Mouse (Mus musculus): ENCODE measurements around the gene Mical3. TPM values are rescaled to one million over a fixed set of nuclear protein-coding genes. Genes with fewer than 3 reads are reported as not detected.

The Mical3 gene
- polyA plus RNA-seq, 1 experiment from 2014 or later = 35.2 TPM

DNA sequence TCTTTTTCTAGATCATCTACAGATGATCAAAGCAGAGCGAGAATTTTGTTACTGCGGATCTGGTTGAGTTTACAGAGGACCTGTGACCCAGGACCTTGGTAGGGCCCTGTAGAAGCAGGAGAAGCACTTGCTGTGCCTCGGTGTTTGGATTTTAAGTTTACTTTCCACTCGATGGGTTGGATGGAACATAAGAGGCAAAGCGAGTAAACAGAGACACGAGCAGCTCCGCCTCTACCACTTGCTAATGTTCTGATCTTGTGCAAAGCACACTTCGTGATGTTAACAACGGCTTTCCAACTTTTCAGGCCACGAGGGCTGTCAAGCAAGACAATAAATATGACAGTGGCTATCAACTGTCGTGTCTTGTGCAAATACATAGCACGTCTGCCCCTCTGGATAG is 31.8 kb upstream of the Mical3 start:
- WGBS = 85% methylated on average over 12 of the region's 12 CpGs
- H3K4me2 ChIP-seq = no peak overlapping the region
- no peak for ATAC-seq (ENCODE audit: low FRiP score)

DNA sequence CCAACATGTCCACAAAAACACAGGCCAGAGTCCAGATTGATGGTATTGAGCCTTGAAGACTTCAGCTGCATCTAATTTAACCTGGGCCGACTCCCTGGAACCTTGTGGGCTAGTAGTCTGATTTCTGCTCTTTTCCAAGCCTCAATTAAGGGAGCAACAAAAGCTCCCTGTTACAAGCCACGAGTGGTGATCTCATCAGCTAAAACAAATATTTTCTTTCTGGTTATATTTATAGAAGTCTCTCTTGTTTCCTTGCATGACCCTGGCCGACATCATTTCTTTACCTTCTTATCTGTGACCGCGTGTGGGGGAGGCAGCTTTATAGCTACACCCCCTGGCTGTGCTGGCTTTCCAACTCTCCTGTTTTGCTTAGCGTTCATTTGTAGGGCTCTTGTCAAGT is 29.3 kb upstream of the Mical3 start:
- Histone ChIP-seq H3K4me2 (no peak overlapping the region), H3K27ac (replicated peaks) (no peak overlapping the region), H3K36me3 (no peaks in the 10 kb centered on the region), H3K9me3 (replicated peaks) (no peaks in the 10 kb centered on the region), H3K27me3 (replicated peaks) (no peaks in the 10 kb centered on the region), H3K4me3 (replicated peaks) (no peak overlapping the region), H3K4me1 (no peaks in the 10 kb centered on the region), H3K9ac (replicated peaks) (no peak overlapping the region)
- no peak for ATAC-seq (ENCODE audit: low FRiP score)
- WGBS = 75% methylated on average over 6 of the region's 6 CpGs

More for the DNA sequence above, 31.8 kb upstream of the Mical3 start:
- Histone ChIP-seq H3K4me3 (replicated peaks) (no peak overlapping the region), H3K9ac (replicated peaks) (no peak overlapping the region), H3K27me3 (replicated peaks) (no peaks in the 10 kb centered on the region), H3K27ac (replicated peaks) (no peak overlapping the region), H3K4me1 (peaks cover 6% of the 10 kb centered on the region), H3K9me3 (replicated peaks) (no peaks in the 10 kb centered on the region), H3K36me3 (no peaks in the 10 kb centered on the region)

DNA sequence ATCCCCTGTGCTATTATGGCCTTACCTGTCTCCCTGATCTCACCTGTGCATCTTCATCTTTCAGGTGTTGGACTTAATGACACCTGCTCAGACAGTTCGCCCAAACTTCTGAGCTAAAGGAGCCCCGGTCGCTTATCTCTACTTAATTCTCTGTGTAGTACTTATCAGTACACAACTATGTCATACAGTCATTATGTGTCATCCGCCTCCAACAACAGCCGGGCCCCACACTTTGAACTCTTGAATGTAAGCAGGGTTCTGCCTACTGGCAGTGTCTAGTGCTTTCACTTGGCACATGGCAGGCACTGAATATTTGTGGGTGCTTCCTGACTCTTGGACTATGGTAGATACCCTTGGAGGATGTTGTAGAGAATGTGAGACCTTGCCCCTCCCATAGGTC is 28.8 kb upstream of the Mical3 start:
- Histone ChIP-seq H3K9me3 (replicated peaks) (no peaks in the 10 kb centered on the region), H3K36me3 (no peaks in the 10 kb centered on the region), H3K4me3 (replicated peaks) (no peak overlapping the region), H3K27me3 (replicated peaks) (no peaks in the 10 kb centered on the region), H3K4me2 (no peak overlapping the region), H3K9ac (replicated peaks) (no peak overlapping the region), H3K27ac (replicated peaks) (no peak overlapping the region), H3K4me1 (no peaks in the 10 kb centered on the region)
- 93% methylated on average over 5 of the region's 5 CpGs for WGBS
- no peak for ATAC-seq (ENCODE audit: low FRiP score)

DNA sequence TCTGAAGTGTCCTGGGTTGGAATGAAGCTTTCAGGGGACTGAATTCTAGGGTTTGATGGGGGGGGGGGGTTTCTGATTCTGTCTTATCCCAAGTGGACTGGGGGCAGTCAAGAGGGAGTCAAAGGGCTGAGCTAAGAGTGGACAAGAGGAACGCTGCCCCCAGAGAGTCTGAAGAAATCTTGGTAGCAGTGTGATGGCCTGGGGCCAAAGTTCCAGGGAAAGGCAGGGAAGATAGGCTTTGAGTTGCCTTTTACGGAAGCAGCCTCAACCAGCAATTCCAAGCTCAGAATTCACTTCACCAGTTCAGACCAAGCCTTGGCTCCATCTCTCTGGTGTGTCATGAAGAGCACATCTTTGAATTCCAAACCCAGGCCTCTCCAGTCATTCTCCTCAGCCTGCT is 25.2 kb upstream of the Mical3 start:
- Histone ChIP-seq H3K9me3 (replicated peaks) (no peaks in the 10 kb centered on the region), H3K27ac (replicated peaks) (no peak overlapping the region), H3K9ac (replicated peaks) (no peak overlapping the region), H3K4me1 (0 out of 2 replicates have a peak, but pooled peaks cover 3% of the 10 kb centered on the region), H3K36me3 (no peaks in the 10 kb centered on the region), H3K4me3 (replicated peaks) (no peak overlapping the region), H3K4me2 (no peak overlapping the region), H3K27me3 (replicated peaks) (no peaks in the 10 kb centered on the region)
- no peak for ATAC-seq (ENCODE audit: low FRiP score)
- 89% methylated on average over 2 of the region's 2 CpGs for WGBS

DNA sequence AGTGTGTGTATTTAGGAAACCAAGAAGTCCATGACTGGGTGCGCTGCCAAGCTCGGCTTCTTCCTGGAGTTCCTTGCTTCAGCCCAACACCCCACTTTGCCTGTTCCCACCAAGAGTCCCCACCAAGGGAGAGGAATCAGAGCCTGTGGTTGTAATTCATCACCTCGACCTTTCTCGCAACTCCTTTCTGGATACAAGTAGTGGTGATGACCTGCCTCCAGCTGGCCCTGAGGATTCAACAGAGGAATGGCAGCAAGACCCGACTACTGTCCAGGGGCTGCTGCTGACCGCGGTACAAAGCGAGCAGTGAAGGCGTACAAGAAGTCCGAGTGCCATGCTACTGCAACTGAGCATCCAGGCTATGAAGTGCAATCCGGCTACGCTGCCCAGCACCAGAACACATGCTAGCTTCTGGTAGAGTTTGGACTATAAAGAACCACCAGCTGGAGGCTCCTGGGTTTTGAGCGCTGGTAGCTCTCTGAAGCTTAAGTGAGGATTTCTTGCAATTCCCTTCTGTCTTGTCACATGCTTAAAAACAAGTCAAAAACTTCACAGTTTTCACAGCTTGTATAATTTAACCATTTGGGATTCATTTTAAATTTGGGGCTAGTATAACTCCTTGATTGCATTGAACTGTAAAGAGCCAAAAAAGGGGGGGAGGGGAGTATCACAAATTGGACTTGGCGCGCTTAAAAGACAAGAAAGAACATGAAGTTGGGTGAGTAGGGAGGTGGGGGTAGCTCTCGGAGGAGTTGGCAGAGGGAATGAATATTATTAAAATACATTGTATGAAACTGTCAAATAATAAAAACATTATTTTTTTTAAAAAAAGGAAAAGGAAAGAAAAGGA is 23.9 kb upstream of the Mical3 start:
- Histone ChIP-seq H3K36me3 (no peaks in the 10 kb centered on the region), H3K9ac (replicated peaks) (no peak overlapping the region), H3K27me3 (replicated peaks) (no peaks in the 10 kb centered on the region), H3K4me2 (no peak overlapping the region), H3K4me3 (replicated peaks) (no peak overlapping the region), H3K9me3 (replicated peaks) (no peaks in the 10 kb centered on the region), H3K27ac (replicated peaks) (no peak overlapping the region), H3K4me1 (0 out of 2 replicates have a peak, but pooled peaks cover 3% of the 10 kb centered on the region)
- WGBS = 86% methylated on average over 16 of the region's 16 CpGs
- no peak for ATAC-seq (ENCODE audit: low FRiP score)

DNA sequence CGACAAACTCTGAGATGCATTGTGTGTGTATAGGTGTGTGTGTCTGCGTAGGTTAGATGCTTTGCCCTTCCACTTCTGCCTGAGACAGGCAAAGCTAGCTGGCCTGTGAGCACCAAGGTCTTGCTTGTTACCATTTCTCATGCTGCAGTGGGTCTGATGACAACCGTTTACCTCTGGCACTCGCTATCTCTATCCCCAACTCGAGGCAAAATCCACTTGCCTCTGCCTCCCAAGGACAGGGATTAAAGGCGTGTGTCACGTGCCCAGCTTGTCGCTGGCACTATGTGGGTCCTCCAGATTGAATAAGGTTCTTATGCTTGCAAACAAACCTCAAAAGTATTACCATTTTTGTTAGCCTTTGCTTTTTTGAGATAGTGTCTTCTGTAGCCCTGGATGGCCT is 22.4 kb upstream of the Mical3 start:
- H3K4me2 ChIP-seq = no peak overlapping the region
- ATAC-seq (ENCODE audit: low FRiP score) = no peak
- no peaks in the 10 kb centered on the region for H3K9me3 ChIP-seq (replicated peaks)
- H3K9ac ChIP-seq (replicated peaks) = no peak overlapping the region
- no peaks in the 10 kb centered on the region for H3K36me3 ChIP-seq
- H3K27ac ChIP-seq (replicated peaks) = no peak overlapping the region
- H3K4me3 ChIP-seq (replicated peaks) = no peak overlapping the region
- WGBS = 86% methylated on average over 8 of the region's 8 CpGs
- H3K4me1 ChIP-seq = 0 out of 2 replicates have a peak, but pooled peaks cover 3% of the 10 kb centered on the region
- H3K27me3 ChIP-seq (replicated peaks) = no peaks in the 10 kb centered on the region

DNA sequence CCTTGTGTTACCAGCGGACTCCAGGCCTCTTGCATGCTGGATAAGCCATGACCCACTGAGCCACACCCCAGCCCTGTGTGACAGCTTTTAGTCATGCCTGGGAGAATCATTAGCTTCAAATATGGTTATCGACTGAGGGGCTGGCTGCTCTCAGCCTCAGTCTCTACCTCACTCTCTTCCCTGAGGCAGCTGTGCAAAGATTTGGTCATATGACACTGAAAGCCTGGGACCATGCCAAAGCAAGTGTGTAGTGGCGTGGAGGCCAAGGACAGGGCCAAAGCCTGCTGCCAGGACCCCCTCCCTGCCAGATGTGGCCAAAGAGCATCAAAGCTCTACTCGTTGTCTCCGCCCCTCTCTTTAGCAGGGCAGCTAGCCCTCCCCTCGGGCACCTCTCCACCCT is 20.9 kb upstream of the Mical3 start:
- Histone ChIP-seq H3K36me3 (no peaks in the 10 kb centered on the region), H3K4me1 (peaks cover 8% of the 10 kb centered on the region; the same call in 1 of the 2 replicates), H3K9me3 (replicated peaks) (no peaks in the 10 kb centered on the region), H3K27me3 (replicated peaks) (no peaks in the 10 kb centered on the region), H3K4me2 (no peak overlapping the region), H3K4me3 (replicated peaks) (no peak overlapping the region), H3K9ac (replicated peaks) (no peak overlapping the region), H3K27ac (replicated peaks) (no peak overlapping the region)
- WGBS = 49% methylated on average over 6 of the region's 6 CpGs
- no peak for ATAC-seq (ENCODE audit: low FRiP score)

DNA sequence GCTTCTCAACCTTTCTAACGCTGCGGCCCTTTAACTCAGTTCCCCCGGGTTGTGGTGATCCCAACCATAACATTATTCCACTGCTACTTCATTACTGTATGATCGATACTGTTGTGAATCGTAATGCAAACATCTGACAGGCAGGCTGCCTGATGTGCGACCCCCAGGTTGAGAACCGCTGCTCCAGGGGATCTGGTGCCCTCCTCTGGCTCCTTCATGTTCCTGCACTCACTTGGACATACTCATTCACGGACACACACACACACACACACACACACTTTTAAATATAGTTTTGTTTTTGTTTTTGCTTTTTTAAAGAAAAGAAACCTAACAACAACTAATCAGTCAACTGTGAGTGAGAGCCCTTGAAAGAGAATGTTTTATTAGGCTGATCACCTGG is 19.3 kb upstream of the Mical3 start:
- H3K27me3 ChIP-seq (replicated peaks) = no peaks in the 10 kb centered on the region
- H3K27ac ChIP-seq (replicated peaks) = no peak overlapping the region
- no peak overlapping the region for H3K9ac ChIP-seq (replicated peaks)
- H3K4me2 ChIP-seq = no peak overlapping the region
- WGBS = 95% methylated on average over 8 of the region's 8 CpGs
- no peaks in the 10 kb centered on the region for H3K9me3 ChIP-seq (replicated peaks)
- no peak overlapping the region for H3K4me3 ChIP-seq (replicated peaks)
- H3K36me3 ChIP-seq = no peaks in the 10 kb centered on the region
- H3K4me1 ChIP-seq = peaks cover 8% of the 10 kb centered on the region; the same call in 1 of the 2 replicates
- ATAC-seq (ENCODE audit: low FRiP score) = no peak

DNA sequence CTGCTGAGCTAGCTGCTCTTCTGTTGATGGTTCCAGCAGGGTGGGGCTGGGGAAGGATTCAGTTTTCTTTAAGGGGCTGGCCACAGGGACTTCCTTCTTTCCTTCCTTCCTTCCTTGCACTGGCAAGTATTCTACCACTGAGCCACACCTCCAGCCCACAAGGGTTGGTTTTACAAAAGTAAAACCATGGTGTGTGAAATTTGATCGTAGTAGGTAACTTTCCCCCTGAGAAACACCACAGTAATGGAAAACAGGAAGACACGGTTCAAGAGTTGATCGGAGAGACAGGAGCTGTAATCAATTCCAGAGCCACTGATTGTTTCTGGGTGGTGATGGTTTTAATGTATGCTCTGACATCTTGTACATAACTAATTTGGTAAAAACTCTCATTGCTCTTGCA is 18.6 kb upstream of the Mical3 start:
- H3K4me3 ChIP-seq (replicated peaks) = no peak overlapping the region
- H3K4me2 ChIP-seq = no peak overlapping the region
- peaks cover 8% of the 10 kb centered on the region; the same call in 1 of the 2 replicates for H3K4me1 ChIP-seq
- 73% methylated on average over 3 of the region's 3 CpGs for WGBS
- no peak for ATAC-seq (ENCODE audit: low FRiP score)
- H3K9me3 ChIP-seq (replicated peaks) = no peaks in the 10 kb centered on the region
- H3K27ac ChIP-seq (replicated peaks) = no peak overlapping the region
- H3K36me3 ChIP-seq = no peaks in the 10 kb centered on the region
- H3K9ac ChIP-seq (replicated peaks) = no peak overlapping the region
- no peaks in the 10 kb centered on the region for H3K27me3 ChIP-seq (replicated peaks)

DNA sequence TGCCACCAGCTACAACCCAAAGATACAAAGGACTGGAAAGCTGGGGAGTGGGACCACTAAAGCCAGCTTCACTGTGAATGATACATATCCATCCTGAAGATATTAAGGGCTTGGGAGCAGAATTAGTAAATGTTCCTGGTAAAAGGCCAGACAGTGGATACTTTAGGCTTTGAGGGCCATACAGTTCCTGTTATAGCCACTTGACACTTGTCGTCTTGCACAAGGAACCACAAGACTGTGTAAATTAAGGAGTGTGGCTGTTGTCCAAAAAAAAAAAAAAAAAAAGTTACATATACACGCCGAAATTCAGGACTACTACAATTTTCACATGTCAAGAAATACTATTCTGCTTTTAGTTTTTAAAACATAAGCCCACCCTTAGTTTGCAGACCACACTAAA is 17.6 kb upstream of the Mical3 start:
- peaks cover 17% of the 10 kb centered on the region for H3K4me1 ChIP-seq
- no peaks in the 10 kb centered on the region for H3K9me3 ChIP-seq (replicated peaks)
- no peak overlapping the region for H3K4me3 ChIP-seq (replicated peaks)
- no peak overlapping the region for H3K4me2 ChIP-seq
- H3K9ac ChIP-seq (replicated peaks) = no peak overlapping the region
- H3K36me3 ChIP-seq = no peaks in the 10 kb centered on the region
- 60% methylated on average over 3 of the region's 3 CpGs for WGBS
- no peaks in the 10 kb centered on the region for H3K27me3 ChIP-seq (replicated peaks)
- ATAC-seq (ENCODE audit: low FRiP score) = no peak
- no peak overlapping the region for H3K27ac ChIP-seq (replicated peaks)

DNA sequence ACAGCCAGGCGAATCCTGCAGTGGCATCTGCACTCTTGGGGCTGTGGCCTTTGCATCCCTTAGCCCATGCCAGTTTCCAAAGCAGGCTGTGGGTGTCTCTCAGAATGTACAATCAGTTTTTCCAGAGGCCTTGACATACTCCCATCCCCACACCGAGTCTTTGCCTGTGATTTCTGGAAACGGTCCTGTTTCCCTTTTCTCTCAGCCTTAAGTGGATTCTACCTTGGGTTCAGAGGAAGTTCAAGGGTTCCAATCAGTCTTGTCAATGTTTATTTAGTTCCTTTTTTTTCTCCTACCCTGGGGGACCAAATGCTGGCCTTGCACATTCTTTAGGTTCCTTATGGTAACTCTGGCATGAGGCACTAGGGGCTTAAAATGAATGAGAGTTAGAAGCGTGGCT is 16.0 kb upstream of the Mical3 start:
- H3K4me2 ChIP-seq = no peak overlapping the region
- no peak overlapping the region for H3K27ac ChIP-seq (replicated peaks)
- WGBS = 39% methylated on average over 4 of the region's 4 CpGs
- peaks cover 14% of the 10 kb centered on the region for H3K4me1 ChIP-seq
- no peak overlapping the region for H3K9ac ChIP-seq (replicated peaks)
- H3K36me3 ChIP-seq = no peaks in the 10 kb centered on the region
- H3K9me3 ChIP-seq (replicated peaks) = no peaks in the 10 kb centered on the region
- ATAC-seq (ENCODE audit: low FRiP score) = no peak
- no peak overlapping the region for H3K4me3 ChIP-seq (replicated peaks)
- no peaks in the 10 kb centered on the region for H3K27me3 ChIP-seq (replicated peaks)

DNA sequence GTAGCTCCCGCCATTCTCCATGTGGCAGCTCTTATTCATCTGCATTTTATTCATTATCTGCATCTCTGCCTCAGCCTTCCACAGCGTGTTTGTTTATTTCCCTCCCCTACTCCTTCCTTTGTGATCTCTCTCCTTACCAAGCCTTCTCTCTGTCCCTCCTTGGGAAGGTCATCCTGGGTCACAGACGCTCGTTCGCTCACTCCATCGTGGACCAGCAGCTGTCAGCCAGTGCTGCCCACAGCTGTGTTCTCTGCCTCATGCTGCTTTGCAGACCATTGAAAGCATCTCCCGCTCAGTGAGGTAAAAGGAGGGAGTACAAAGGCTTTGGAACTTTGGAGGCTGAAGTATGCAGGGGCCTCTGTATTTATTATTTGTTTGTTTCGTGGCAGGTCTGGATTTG is 15.1 kb upstream of the Mical3 start:
- H3K27me3 ChIP-seq (replicated peaks) = no peaks in the 10 kb centered on the region
- WGBS = 22% methylated on average over 8 of the region's 8 CpGs
- no peak overlapping the region for H3K4me2 ChIP-seq
- ATAC-seq (ENCODE audit: low FRiP score) = no peak
- no peak overlapping the region for H3K27ac ChIP-seq (replicated peaks)
- H3K9me3 ChIP-seq (replicated peaks) = no peaks in the 10 kb centered on the region
- peaks cover 13% of the 10 kb centered on the region for H3K4me1 ChIP-seq
- no peak overlapping the region for H3K4me3 ChIP-seq (replicated peaks)
- no peaks in the 10 kb centered on the region for H3K36me3 ChIP-seq
- no peak overlapping the region for H3K9ac ChIP-seq (replicated peaks)
